Mouse (Mus musculus) liver, embryonic 14.5 days (tissue): ENCODE results near the gene D630003M21Rik. TPM values are rescaled to one million over a fixed set of nuclear protein-coding genes. Genes with fewer than 3 reads are reported as not detected.

Source experiments
- ATAC-seq: fragments of 200-750 bp; cut with Nextera tagmentation; 2 replicates; pipeline ENCODE4 v1.8.0; 2017; ENCODE audit warnings: moderate number of reproducible peaks, mild to moderate bottlenecking, moderate library complexity; ENCODE audit not compliant: insufficient read depth
- DNase-seq, 3 experiments: peaks; one replicate each; pipeline ENCODE4 v3.0.0-alpha.2; 2012 to 2013; ENCODE audit warnings: low read depth in 3 of 3, low spot score in 3 of 3
- H3K27ac ChIP-seq: fragments of 300-500 bp; sonication (generic); 2 replicates; pipeline ENCODE4 v1.5.1; 2014; ENCODE audit warnings: moderate library complexity, mild to moderate bottlenecking, control low read depth, inconsistent platforms
- H3K27me3 ChIP-seq: fragments of 300-500 bp; sonication (generic); 2 replicates; pipeline ENCODE4 v1.6.1; 2014; ENCODE audit warnings: mild to moderate bottlenecking, low read length, moderate library complexity; ENCODE audit not compliant: control insufficient read depth, insufficient read depth
- H3K36me3 ChIP-seq: fragments of 300-500 bp; sonication (generic); replicated peaks from 2 replicates; pipeline ENCODE4 v1.6.1; 2014; ENCODE audit warnings: low read depth; ENCODE audit not compliant: control insufficient read depth, insufficient read depth
- H3K4me1 ChIP-seq, 2 experiments: fragments of 200-500 bp in 1 of 2; fragments of 300-500 bp in 1 of 2; sonication (generic) in 1 of 2; replicated peaks; 2 replicates each; pipeline ENCODE4 v1.6.1; 2012 to 2014; ENCODE audit warnings: antibody characterized with exemption in 1 of 2, inconsistent platforms in 1 of 2, low read length in 1 of 2; ENCODE audit not compliant: control insufficient read depth in 2 of 2, insufficient read depth in 2 of 2
- H3K4me2 ChIP-seq: fragments of 300-500 bp; sonication (generic); 2 replicates; pipeline ENCODE4 v1.6.1; 2014; ENCODE audit warnings: low read depth, mild to moderate bottlenecking, control low read depth, moderate library complexity
- H3K4me3 ChIP-seq, 2 experiments: fragments of 200-500 bp in 1 of 2; fragments of 300-500 bp in 1 of 2; sonication (generic) in 1 of 2; 2 replicates each; pipeline ENCODE4 v1.5.1; 2012 to 2014; ENCODE audit warnings: low read depth in 2 of 2, low read length in 2 of 2, mild to moderate bottlenecking in 2 of 2, control low read depth in 1 of 2, inconsistent platforms in 1 of 2, moderate library complexity in 1 of 2; ENCODE audit not compliant: insufficient read depth in 1 of 2
- H3K9ac ChIP-seq: fragments of 300-500 bp; sonication (generic); replicated peaks from 2 replicates; pipeline ENCODE4 v1.6.1; 2014; ENCODE audit warnings: mild to moderate bottlenecking, control low read depth, moderate library complexity
- H3K9me3 ChIP-seq: fragments of 300-500 bp; sonication (generic); 2 replicates; pipeline ENCODE4 v1.6.1; 2016; ENCODE audit warnings: low read length, mixed read lengths; ENCODE audit not compliant: control insufficient read depth
- CTCF ChIP-seq: IDR thresholded peaks from 2 replicates; pipeline ENCODE4 v1.5.1; 2016; ENCODE audit warnings: antibody characterized with exemption, low read depth, control low read depth
- EP300 ChIP-seq: IDR thresholded peaks from 2 replicates; pipeline ENCODE4 v1.6.1; 2016; ENCODE audit warnings: antibody characterized with exemption, low read depth
- WGBS: fragments of 180-500 bp; shearing (Covaris S2); extraction: QIAGEN DNeasy Blood & Tissue Kit; methylation state at CpG from one replicate; pipeline ENCODE4 v1.1.7; 2014; ENCODE audit not compliant: insufficient replicate concordance; 5-methylcytosine and 5-hydroxymethylcytosine counted together
- polyA plus RNA-seq, 2 experiments: library from polyadenylated mRNA; depleted of rRNA in 1 of 2; stranded (reverse) in 1 of 2; unstranded in 1 of 2; fragments of >200 nt; fragmentation: Nextera tagmentation in 1 of 2; extraction: Ambion mirVana in 1 of 2; gene quantifications; 2 replicates each; pipeline versions ENCODE4 v1.2.1 to v1.2.3; 2012 to 2014

Gene D630003M21Rik
- polyA plus RNA-seq, 2 experiments: 0.24 to 0.33 TPM

- WGBS: 65% methylated on average over 18 of the region's 18 CpGs
- Histone ChIP-seq H3K36me3 (peaks cover 50% of the 10 kb centered on the region), H3K9me3 (no peaks in the 10 kb centered on the region), H3K27me3 (no peaks in the 10 kb centered on the region), H3K4me2 (peak overlapping the region; percentile 94), H3K4me3 (peak overlapping the region; percentile 47 to 69), H3K27ac (peak overlapping the region; percentile 97), H3K4me1 (peaks cover 54 to 58% of the 10 kb centered on the region in 2 experiments), H3K9ac (peak overlapping the region; percentile 85)
- no peak for DNase-seq
- ATAC-seq: no peak
- TF ChIP-seq EP300 (no peak), CTCF (no peak)
These were observed 86.0 kb downstream of the D630003M21Rik start for GRCm38 (mm10) chr2:158142981-158143380.

DNA sequence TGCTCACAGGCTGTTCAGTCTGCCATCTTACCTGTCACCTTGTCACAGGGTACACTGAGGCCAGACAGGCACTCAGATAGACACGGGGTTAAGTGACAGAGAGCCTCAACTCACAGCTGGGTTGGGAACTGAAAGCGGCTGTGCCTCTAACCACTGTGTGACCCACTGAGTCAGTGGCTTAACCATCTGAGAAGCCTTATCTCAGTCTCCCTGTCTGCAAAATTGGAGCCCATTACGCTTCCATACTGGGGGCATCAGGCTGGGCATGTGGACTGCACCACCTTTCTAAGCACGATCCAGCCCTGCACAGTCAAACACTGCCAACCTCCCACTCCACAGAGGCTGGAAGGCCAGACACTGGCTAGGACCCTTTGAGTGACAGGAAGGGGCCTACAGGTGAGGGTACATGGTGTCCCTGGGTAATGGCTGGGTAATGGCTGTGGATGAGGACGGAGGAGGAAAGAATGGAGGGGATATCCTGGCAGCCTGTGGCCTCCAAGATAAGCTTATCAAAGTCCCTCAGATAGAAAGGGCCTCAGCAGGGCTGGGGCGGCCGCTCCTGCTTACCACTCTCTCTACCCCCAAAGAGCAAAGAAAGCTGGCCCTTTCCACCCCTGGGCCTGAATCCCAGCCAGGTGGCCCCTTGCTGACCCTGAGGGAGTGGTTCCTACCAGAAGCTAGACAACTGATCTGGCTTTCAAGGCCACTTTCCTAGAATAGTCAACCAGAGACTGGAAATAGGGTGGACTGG is 87.2 kb downstream of the D630003M21Rik start:
- TF ChIP-seq CTCF (no peak), EP300 (peak; percentile 95)
- peak; percentile 91 to 92 (median 91) for DNase-seq
- WGBS: 7% methylated on average over 7 of the region's 7 CpGs
- Histone ChIP-seq H3K27me3 (no peaks in the 10 kb centered on the region), H3K36me3 (peaks cover 57% of the 10 kb centered on the region), H3K4me1 (peaks cover 54 to 58% of the 10 kb centered on the region in 2 experiments), H3K4me2 (peak overlapping the region; percentile 94), H3K9ac (peak overlapping the region; percentile 85), H3K9me3 (no peaks in the 10 kb centered on the region), H3K4me3 (peak overlapping the region; percentile 53 to 69), H3K27ac (peak overlapping the region; percentile 97)
- peak; percentile 90 for ATAC-seq

DNA sequence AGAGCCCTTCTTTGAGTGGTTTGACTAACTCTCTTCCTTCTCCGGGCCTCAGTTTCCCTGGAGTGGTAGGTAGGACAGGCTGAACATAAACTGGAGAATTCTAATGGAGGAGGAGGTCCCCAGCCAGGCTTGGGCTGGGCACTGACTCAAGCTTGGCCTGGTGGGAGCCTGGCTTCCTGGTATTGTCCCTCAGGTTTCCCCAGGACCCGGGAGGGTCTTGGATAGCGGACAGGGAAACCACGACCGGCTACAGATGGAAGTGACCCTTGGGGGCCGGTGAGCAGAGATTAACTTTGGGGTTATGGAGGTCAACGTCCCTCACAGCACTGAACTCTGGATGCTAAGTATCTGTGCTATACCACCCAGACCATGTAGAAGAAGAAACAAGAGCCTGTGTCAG is 87.8 kb downstream of the D630003M21Rik start:
- Histone ChIP-seq H3K9me3 (no peaks in the 10 kb centered on the region), H3K4me3 (peak overlapping the region; percentile 53 to 69), H3K4me2 (peak overlapping the region; percentile 94), H3K27me3 (no peaks in the 10 kb centered on the region), H3K9ac (peak overlapping the region; percentile 85), H3K27ac (peak overlapping the region; percentile 97), H3K36me3 (peaks cover 61% of the 10 kb centered on the region), H3K4me1 (peaks cover 54 to 58% of the 10 kb centered on the region in 2 experiments)
- ATAC-seq (no peak), DNase-seq (no peak)
- TF ChIP-seq CTCF (no peak), EP300 (no peak)
- 41% methylated on average over 7 of the region's 7 CpGs for WGBS

DNA sequence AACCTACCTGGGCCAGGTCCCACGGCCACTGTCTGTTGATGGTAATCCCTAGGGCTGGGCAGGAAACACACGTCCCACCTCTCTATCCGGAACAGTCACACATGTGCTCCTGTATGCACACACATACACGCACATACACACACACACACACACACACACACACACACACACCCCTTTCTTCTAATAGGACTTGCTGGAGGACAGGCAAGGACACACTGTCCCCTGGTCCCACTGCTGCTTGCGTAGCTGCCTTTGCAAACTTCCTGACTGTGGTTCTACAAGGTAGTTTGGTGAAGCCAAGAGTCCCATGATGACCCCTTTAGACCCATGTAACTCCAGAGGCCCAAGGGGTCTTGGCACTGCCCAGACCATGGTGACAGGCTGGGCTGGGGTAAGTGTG is 88.4 kb downstream of the D630003M21Rik start:
- DNase-seq: no peak
- ATAC-seq: no peak
- Histone ChIP-seq H3K9ac (peak overlapping the region; percentile 85), H3K4me2 (peak overlapping the region; percentile 94), H3K36me3 (peaks cover 68% of the 10 kb centered on the region), H3K27me3 (no peaks in the 10 kb centered on the region), H3K27ac (peak overlapping the region; percentile 97), H3K4me1 (peaks cover 54 to 58% of the 10 kb centered on the region in 2 experiments), H3K9me3 (no peaks in the 10 kb centered on the region), H3K4me3 (peak overlapping the region in 1 of 2 experiments; percentile 69; a peak in 2 of 4 replicates)
- WGBS: 77% methylated on average over 5 of the region's 5 CpGs
- TF ChIP-seq CTCF (no peak), EP300 (no peak)

- 0 out of 2 replicates have a peak overlapping the region, but pooled peaks have one; percentile 27 for H3K9ac ChIP-seq
- ATAC-seq (no peak), DNase-seq (no peak)
- peaks cover 48 to 49% of the 10 kb centered on the region in 2 experiments for H3K4me1 ChIP-seq
- H3K4me2 ChIP-seq: no peak overlapping the region; the same call in 1 of the 2 replicates
- no peak overlapping the region for H3K4me3 ChIP-seq
- peaks cover 78% of the 10 kb centered on the region for H3K36me3 ChIP-seq
- no peak for TF ChIP-seq CTCF
- no peak for TF ChIP-seq EP300
- no peaks in the 10 kb centered on the region for H3K9me3 ChIP-seq
- H3K27ac ChIP-seq: peak overlapping the region; percentile 52
- no peaks in the 10 kb centered on the region for H3K27me3 ChIP-seq
- WGBS: 58% methylated on average over 7 of the region's 7 CpGs
These were observed 89.4 kb downstream of the D630003M21Rik start for GRCm38 (mm10) chr2:158139628-158140027.
